Mouse (Mus musculus) heart, embryonic 14.5 days (tissue): ENCODE data around the gene Gm11639. TPM values are rescaled to one million over a fixed set of nuclear protein-coding genes. Genes with fewer than 3 reads are reported as not detected.
A peak's percentile ranks its signal among the peaks of the same experiment; 100 is the strongest.

Experiments used
- ATAC-seq: fragments of 200-750 bp; cut with Nextera tagmentation; 2 replicates; pipeline ENCODE4 v1.8.0; 2017; ENCODE audit warnings: low read depth, moderate TSS enrichment; ENCODE audit not compliant: insufficient number of reproducible peaks, insufficient read depth, low FRiP score
- H3K27ac ChIP-seq, 2 experiments: fragments of 200-500 bp in 1 of 2; fragments of 300-500 bp in 1 of 2; sonication (generic) in 1 of 2; replicated peaks in 1 of 2; 2 replicates each; pipeline ENCODE4 v1.5.1; 2012 to 2014; ENCODE audit warnings: low read depth in 2 of 2, low read length in 2 of 2, control low read depth in 1 of 2, mild to moderate bottlenecking in 1 of 2, mixed read lengths in 1 of 2; ENCODE audit not compliant: control insufficient read depth in 1 of 2, insufficient read depth in 1 of 2
- H3K27me3 ChIP-seq: fragments of 300-500 bp; sonication (generic); 2 replicates; pipeline ENCODE4 v1.6.1; 2014; ENCODE audit warnings: mild to moderate bottlenecking, low read length, control low read depth; ENCODE audit not compliant: control insufficient read depth, insufficient read depth
- H3K36me3 ChIP-seq: fragments of 300-500 bp; sonication (generic); 2 replicates; pipeline ENCODE4 v1.6.1; 2014; ENCODE audit warnings: mild to moderate bottlenecking, control low read depth, low read length, mixed read lengths; ENCODE audit not compliant: control insufficient read depth, insufficient read depth
- H3K4me1 ChIP-seq, 2 experiments: fragments of 200-500 bp in 1 of 2; fragments of 300-500 bp in 1 of 2; sonication (generic) in 1 of 2; 2 replicates each; pipeline ENCODE4 v1.6.1; 2012 to 2014; ENCODE audit warnings: low read length in 2 of 2, control low read depth in 1 of 2, mixed read lengths in 1 of 2; ENCODE audit not compliant: control insufficient read depth in 2 of 2, insufficient read depth in 2 of 2
- H3K4me2 ChIP-seq: fragments of 300-500 bp; sonication (generic); 2 replicates; pipeline ENCODE4 v1.6.1; 2014; ENCODE audit warnings: mild to moderate bottlenecking, low read length
- H3K4me3 ChIP-seq, 2 experiments: fragments of 200-500 bp in 1 of 2; fragments of 300-500 bp in 1 of 2; sonication (generic) in 1 of 2; 2 replicates each; pipeline ENCODE4 v1.5.1; 2012 to 2014; ENCODE audit warnings: low read length in 2 of 2, mild to moderate bottlenecking in 2 of 2, control low read depth in 1 of 2, low read depth in 1 of 2, moderate library complexity in 1 of 2; ENCODE audit not compliant: control insufficient read depth in 1 of 2, insufficient read depth in 1 of 2
- H3K9ac ChIP-seq: fragments of 300-500 bp; sonication (generic); 2 replicates; pipeline ENCODE4 v1.6.1; 2014; ENCODE audit warnings: mild to moderate bottlenecking, low read length
- H3K9me3 ChIP-seq: fragments of 300-500 bp; sonication (generic); 2 replicates; pipeline ENCODE4 v1.6.1; 2016; ENCODE audit warnings: low read length, control low read depth; ENCODE audit not compliant: control insufficient read depth
- WGBS: fragments of 180-500 bp; shearing (Covaris S2); extraction: QIAGEN DNeasy Blood & Tissue Kit; methylation state at CpG from one replicate; pipeline ENCODE4 v1.1.7; 2014; 5-methylcytosine and 5-hydroxymethylcytosine counted together
- polyA plus RNA-seq: library from polyadenylated mRNA; unstranded; fragments of >200 nt; fragmentation: Nextera tagmentation; extraction: Ambion mirVana; gene quantifications from 2 replicates; pipeline ENCODE4 v1.2.1, GENCODE M21; 2014

Gene Gm11639
- polyA plus RNA-seq, 1 experiment from 2014 or later: not detected

DNA sequence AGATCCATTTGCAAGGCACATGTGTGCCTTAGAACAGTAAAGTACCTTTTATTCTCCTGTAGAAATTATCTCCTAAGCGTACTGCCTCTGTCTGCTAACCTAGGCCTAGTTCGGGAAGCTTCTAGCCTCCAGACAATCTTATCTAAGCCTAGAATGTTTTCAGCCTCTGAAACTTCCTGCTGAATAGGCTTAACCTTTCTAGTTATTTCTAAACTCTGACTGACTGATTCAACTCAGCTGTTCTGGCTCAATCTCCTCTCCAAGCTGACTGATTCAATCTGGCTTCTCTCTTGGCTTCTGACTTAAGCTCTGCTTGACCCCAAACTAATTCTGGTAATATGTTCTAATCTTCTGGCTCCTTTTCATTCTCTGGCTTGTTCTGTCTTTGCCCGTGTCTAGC lies 463.8 kb downstream of the Gm11639 start:
- H3K4me3 ChIP-seq: no peak overlapping the region
- no peaks in the 10 kb centered on the region for H3K9me3 ChIP-seq
- peaks cover 17 to 18% of the 10 kb centered on the region in 2 experiments for H3K4me1 ChIP-seq
- H3K27ac ChIP-seq: no peak overlapping the region
- no peaks in the 10 kb centered on the region for H3K36me3 ChIP-seq
- no peak overlapping the region for H3K4me2 ChIP-seq
- H3K9ac ChIP-seq: no peak overlapping the region
- WGBS: 36% methylated on average over 3 of the region's 3 CpGs
- no peak for ATAC-seq
- H3K27me3 ChIP-seq: no peaks in the 10 kb centered on the region

DNA sequence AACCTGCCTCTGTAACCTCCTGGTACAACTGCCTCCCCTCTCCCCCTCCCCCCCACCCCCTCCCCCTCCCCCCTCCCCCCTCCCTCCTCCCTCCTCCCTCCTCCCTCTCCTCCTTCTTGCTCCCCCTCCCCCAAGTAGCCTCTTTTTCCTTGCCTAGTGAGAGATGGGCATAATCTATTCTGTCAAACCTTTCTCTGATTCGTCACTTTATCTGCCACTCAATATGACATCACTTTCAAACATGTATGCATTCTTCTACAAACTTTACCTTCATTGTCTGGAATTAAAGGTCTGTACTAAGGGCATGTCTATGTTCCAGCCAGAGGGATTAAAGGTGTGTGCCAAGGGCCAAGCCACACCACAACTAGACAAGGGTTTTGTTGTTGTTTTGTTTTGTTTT lies 464.3 kb downstream of the Gm11639 start:
- no peaks in the 10 kb centered on the region for H3K27me3 ChIP-seq
- peaks cover 17 to 18% of the 10 kb centered on the region in 2 experiments for H3K4me1 ChIP-seq
- no peak for ATAC-seq
- no peak overlapping the region for H3K4me2 ChIP-seq
- no peak overlapping the region for H3K9ac ChIP-seq
- no peak overlapping the region for H3K27ac ChIP-seq
- H3K36me3 ChIP-seq: no peaks in the 10 kb centered on the region
- WGBS: 94% methylated on average over 1 of the region's 1 CpGs
- H3K4me3 ChIP-seq: no peak overlapping the region
- H3K9me3 ChIP-seq: no peaks in the 10 kb centered on the region

DNA sequence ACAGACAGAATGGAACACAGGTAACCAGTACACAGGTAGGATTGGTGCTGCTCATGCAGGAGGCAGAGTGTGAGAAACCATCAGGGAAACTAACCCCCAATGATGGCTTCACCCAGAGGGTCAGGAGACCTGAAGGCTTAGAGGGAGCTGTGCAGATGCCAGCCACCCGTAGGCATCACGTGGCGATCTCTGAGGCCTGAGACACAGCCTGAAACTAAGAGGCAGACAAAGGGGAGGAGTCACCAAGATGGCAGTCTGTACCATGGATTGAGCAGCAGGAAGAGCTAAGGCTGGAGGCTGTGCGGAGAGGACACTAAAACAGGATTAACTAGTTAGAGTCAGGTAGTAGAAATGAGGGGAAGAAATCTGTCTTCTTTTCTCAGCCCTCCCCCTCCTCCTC lies 465.2 kb downstream of the Gm11639 start:
- Histone ChIP-seq H3K9me3 (no peaks in the 10 kb centered on the region), H3K27me3 (no peaks in the 10 kb centered on the region), H3K4me3 (no peak overlapping the region), H3K27ac (no peak overlapping the region), H3K4me2 (no peak overlapping the region), H3K36me3 (no peaks in the 10 kb centered on the region), H3K9ac (no peak overlapping the region), H3K4me1 (peaks cover 17 to 18% of the 10 kb centered on the region in 2 experiments)
- no peak for ATAC-seq
- WGBS: 50% methylated on average over 4 of the region's 4 CpGs

DNA sequence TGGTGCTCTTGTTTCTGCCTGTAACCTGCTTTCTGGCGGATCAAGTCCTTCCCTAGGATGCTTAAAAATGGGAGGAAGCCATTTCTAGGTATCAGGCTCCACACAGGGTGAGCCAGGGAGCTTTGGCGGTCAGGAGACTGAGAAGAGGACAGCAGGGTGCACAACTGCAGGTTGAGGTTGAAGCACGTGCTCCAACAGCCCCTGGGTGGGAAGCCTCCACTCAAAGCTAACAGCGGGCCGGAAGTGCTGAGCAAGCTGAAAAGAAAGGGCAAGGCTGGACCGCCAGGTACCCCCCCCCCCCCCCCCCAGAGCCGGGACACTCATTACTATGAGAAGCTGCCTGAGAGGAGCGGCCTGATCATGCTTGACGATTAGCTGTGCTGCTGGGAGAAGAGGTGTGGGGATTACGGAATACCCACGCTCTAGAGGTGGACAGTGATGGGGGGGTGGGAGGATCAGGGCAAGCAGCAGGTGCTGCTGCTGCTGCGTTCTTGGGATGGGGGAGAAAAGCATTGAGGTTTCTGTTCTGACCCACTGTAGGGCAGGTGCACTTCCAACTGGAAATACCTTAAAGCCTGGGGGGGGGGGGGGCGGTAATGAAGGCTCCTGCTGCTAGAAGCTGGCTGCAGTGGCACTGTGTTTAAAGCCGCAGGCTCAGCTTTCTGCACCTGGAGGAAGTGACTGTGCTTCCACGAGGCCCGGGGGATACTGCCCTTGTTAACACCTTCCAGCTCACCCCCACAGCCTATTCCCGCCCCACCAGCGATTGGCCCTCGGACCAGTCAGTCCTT lies 465.9 kb downstream of the Gm11639 start:
- H3K9me3 ChIP-seq: no peaks in the 10 kb centered on the region
- no peaks in the 10 kb centered on the region for H3K27me3 ChIP-seq
- H3K27ac ChIP-seq: no peak overlapping the region
- H3K4me3 ChIP-seq: no peak overlapping the region
- no peaks in the 10 kb centered on the region for H3K36me3 ChIP-seq
- 24% methylated on average over 18 of the region's 19 CpGs for WGBS
- H3K4me1 ChIP-seq: peaks cover 20 to 23% of the 10 kb centered on the region in 2 experiments
- H3K4me2 ChIP-seq: peak overlapping the region; percentile 31
- ATAC-seq: no peak
- H3K9ac ChIP-seq: no peak overlapping the region

DNA sequence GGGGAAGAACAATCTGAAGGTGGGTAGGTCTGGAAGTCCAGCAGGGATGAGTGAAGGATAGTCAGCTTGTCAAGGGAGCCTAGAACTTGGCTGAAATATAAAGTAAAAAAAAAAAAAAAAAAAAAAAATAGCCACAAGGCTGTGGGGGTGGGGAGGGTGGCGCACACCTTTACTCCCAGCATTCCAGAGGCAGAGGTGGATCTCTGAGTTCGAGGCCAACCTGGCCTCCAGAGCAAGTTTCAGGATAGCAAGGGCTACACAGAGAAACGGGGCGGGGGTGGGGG lies 466.5 kb downstream of the Gm11639 start:
- no peak overlapping the region for H3K4me3 ChIP-seq
- no peaks in the 10 kb centered on the region for H3K27me3 ChIP-seq
- ATAC-seq: no peak
- H3K36me3 ChIP-seq: no peaks in the 10 kb centered on the region
- no peak overlapping the region for H3K27ac ChIP-seq
- H3K9ac ChIP-seq: no peak overlapping the region
- no peaks in the 10 kb centered on the region for H3K9me3 ChIP-seq
- H3K4me2 ChIP-seq: peak overlapping the region; percentile 31; the same call in 1 of the 2 replicates
- WGBS: 59% methylated on average over 3 of the region's 4 CpGs
- H3K4me1 ChIP-seq: peaks cover 24 to 27% of the 10 kb centered on the region in 2 experiments

DNA sequence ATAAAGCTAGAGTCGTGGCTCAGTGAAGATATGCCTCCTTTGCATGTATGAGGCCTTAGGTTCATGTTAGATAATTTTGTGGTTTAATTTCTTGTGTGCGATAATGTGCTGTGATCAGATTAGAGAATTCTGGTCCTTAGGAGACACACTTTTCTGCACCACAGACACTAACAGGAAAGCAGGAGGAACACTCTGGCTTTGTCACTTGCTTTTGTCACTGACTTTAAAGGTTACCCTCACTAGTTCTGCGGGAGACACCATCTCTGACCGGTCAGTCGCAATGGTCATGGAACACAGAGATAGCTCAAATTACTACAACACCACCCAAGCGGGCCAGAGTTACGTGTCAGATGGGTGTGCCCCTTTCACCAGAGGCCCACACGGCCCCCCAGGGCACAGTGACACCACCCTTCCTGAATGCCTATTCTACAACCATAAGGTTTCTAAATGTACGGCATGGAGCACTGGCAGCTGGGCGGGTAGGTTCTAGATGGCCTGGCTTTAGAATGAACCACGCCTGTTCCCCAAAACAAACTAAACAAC lies 466.9 kb downstream of the Gm11639 start:
- H3K4me2 ChIP-seq: no peak overlapping the region
- H3K4me1 ChIP-seq: peaks cover 25 to 27% of the 10 kb centered on the region in 2 experiments
- no peak overlapping the region for H3K27ac ChIP-seq
- H3K9ac ChIP-seq: no peak overlapping the region
- H3K4me3 ChIP-seq: no peak overlapping the region
- WGBS: 81% methylated on average over 11 of the region's 11 CpGs
- no peaks in the 10 kb centered on the region for H3K9me3 ChIP-seq
- ATAC-seq: no peak
- H3K36me3 ChIP-seq: no peaks in the 10 kb centered on the region
- H3K27me3 ChIP-seq: no peaks in the 10 kb centered on the region

DNA sequence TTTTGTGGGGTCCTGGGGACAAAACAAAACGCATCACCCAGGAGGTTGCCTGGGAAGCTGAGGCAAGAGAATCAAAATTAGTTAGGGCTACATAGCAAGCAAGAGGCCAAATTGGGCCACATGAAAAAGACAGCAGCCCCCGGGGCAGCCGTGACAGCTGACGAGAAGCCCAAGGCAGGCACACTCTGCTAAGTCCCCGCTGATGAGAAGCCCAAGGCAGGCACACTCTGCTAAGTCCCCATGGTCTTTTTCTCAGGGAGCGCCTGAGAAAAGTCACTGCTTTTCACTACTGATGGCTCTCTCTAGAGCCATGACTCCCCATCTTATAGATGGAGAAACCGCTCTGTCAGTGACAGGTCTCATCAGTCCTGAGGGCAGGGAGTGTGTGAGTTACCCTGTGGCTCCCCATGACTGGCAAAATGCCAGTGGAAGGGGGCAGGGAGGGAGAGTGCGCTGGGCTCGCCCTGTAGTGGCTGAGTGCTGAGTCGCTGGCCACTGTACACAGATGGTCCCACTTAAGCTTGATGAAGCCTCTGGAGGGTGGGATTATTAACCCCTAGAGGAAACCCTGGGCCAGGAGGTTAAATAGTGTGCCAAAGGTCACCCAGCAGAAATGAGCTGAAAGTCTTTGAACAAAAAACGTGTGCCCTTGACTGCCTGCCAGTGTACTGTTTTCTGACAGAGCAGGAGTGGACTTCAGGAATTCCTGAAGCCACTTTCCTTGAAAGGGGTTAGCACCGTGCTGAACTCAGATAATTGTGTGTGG lies 467.7 kb downstream of the Gm11639 start:
- Histone ChIP-seq H3K4me2 (peak overlapping the region; percentile 26), H3K27ac (peak overlapping the region; percentile 55 to 70), H3K9me3 (no peaks in the 10 kb centered on the region), H3K27me3 (no peaks in the 10 kb centered on the region), H3K4me3 (no peak overlapping the region), H3K4me1 (peaks cover 25 to 28% of the 10 kb centered on the region in 2 experiments), H3K36me3 (no peaks in the 10 kb centered on the region), H3K9ac (no peak overlapping the region; the same call in 1 of the 2 replicates)
- ATAC-seq: peak; percentile 85
- WGBS: 14% methylated on average over 12 of the region's 12 CpGs
